Mouse (Mus musculus): ENCODE results near the gene Lrmda.

DNA sequence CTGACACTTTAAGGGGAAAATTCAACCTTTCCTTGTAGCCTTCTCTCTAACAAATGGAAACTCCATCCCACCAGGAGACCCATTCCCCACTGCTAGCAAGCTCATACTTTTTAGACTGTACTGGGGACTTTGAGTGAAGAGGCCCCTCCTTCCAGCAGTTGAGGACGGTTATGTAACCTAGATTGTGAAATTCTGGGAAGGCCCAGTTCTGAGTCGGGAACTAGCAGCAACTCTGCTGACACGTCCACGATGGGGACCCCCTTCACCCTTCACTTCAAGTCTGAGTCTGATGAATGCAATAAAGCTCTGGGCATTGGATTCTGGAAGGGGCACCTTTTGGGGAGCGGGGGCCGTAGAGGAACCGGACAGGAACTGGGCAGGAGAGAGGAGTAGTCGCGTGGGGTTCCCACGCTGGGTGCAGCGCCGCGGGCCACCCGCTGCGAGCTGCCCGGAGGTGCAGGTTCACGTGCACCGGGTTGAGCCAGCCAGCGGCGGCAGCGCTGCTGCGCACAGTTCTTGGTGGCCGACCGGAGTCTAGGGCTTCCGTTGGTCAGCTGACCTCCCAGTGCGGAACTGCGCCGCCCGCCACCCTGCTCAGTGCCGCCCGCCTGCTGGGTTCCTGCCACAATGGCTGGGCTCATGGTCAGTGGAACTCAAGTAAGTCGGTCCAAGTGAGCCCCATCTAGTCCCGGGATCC, at the start of gene Lrmda:
- TF ChIP-seq CTCF (IDR thresholded peaks at IDR 0.05; ENCODE audit: extremely low read depth, insufficient read length, insufficient replicate concordance, low read depth, low read length) (no peak), POLR2A (IDR thresholded peaks at IDR 0.05; ENCODE audit: low read depth, low read length) (peak; percentile 16; the same call in 1 of the 2 replicates)
